Mouse (Mus musculus) ovary, postnatal 10 days (tissue): ENCODE measurements around the gene Ntrk1.

ENCODE experiments used
- DNase-seq: peaks from one replicate; pipeline ENCODE4 v3.0.0; 2022; ENCODE audit warnings: low spot score

The Ntrk1 gene

GRCm38 (mm10) chr3:87785626-87786214 is 9.2 kb downstream of the Ntrk1 start:
- no peak for DNase-seq

- no peak for DNase-seq
These were observed 9.8 kb downstream of the Ntrk1 start for GRCm38 (mm10) chr3:87785156-87785555.

- no peak for DNase-seq
These were observed 11.5 kb downstream of the Ntrk1 start for GRCm38 (mm10) chr3:87783282-87784023.

- DNase-seq: no peak
These were observed 15.9 kb downstream of the Ntrk1 start for GRCm38 (mm10) chr3:87779086-87779485.

- DNase-seq: no peak
These were observed 16.7 kb downstream of the Ntrk1 start for GRCm38 (mm10) chr3:87778283-87778682.

- no peak for DNase-seq
These were observed 23.9 kb downstream of the Ntrk1 start for GRCm38 (mm10) chr3:87771088-87771487.

GRCm38 (mm10) chr3:87770280-87770679 is 24.7 kb downstream of the Ntrk1 start:
- no peak for DNase-seq

DNA sequence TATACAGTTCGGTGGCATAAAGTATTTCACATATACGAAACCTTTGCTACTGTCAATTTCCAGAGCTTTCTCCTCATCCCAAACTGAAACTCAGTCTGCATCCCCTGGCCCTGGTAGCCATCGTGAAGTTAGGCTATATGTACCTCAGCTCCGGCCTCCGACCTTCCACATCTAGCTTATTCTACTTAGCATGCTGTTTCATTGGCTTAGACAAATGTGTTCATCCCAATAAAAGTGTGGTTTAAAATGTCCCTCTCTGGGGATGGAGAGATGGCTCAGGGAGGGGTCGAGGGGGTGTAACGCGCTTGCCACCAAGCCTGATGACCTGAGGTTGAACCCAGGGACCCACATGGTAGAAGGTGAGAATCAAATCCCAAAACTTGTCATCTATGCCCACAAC is 25.5 kb downstream of the Ntrk1 start:
- no peak for DNase-seq

DNA sequence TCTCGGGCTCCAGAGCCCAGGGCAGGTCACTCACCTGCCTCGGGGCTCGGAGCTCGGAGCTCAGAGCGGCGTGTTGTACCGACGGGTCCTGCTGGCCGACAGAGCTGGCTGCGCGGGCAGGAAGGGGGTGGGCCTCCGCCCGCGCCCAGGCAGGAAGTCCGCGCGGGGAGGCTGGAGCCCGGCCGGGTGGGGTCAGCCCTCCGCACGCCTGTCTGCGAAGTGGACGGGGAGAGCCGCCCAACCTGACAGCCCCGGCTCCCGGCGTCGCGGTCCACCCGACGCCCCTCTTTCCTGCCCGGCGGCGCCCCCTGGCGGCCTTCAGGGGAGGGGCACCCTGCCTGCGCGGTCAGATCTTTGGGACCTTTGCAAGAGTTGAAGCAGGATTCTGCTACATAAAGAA is 26.1 kb downstream of the Ntrk1 start:
- peak; percentile 89 for DNase-seq

GRCm38 (mm10) chr3:87768431-87768830 is 26.5 kb downstream of the Ntrk1 start:
- DNase-seq: no peak

DNA sequence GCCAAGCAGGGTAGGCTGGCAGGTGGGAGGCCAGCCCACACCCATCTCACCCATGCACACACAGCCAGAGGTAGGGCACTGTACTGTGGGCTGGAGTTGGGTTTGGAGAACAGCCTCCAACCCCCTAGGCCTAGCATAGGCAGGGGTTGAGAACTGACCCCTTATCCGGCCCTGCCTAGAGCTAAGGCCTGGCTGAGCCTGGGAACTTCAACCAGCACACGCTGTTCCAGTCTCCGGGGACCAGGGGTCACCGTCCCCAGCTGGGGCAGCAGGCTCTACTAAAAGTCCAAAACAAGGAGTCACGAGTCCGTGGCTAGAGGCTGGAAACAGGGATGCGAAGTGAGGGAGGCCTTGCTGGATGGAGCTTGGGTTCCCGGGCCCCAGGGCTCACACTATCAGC is 27.2 kb downstream of the Ntrk1 start:
- no peak for DNase-seq

- no peak for DNase-seq
These were observed 28.7 kb downstream of the Ntrk1 start for GRCm38 (mm10) chr3:87766284-87766667.

- DNase-seq: no peak
These were observed 29.2 kb downstream of the Ntrk1 start for GRCm38 (mm10) chr3:87765631-87766283.

- no peak for DNase-seq
These were observed 29.9 kb downstream of the Ntrk1 start for GRCm38 (mm10) chr3:87765091-87765490.

DNA sequence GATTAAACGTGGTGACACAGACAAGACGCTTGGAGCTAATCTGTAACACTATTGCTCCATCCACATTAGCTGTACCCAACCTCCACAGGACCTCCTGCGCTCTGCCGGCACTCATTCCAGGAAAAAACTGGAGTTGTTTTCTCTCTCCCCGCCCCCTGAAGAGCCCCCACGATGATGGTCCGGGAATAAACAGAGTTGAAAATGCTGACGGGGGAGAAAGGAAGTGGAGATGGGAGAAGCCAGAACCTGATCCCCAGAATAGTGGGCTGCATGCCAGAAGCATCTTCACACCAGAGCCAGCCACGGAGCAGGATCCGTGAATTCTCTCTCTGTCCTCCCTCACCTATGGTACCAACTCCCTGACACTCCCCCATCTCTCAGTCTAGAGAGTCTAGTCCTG is 30.5 kb downstream of the Ntrk1 start:
- no peak for DNase-seq

DNA sequence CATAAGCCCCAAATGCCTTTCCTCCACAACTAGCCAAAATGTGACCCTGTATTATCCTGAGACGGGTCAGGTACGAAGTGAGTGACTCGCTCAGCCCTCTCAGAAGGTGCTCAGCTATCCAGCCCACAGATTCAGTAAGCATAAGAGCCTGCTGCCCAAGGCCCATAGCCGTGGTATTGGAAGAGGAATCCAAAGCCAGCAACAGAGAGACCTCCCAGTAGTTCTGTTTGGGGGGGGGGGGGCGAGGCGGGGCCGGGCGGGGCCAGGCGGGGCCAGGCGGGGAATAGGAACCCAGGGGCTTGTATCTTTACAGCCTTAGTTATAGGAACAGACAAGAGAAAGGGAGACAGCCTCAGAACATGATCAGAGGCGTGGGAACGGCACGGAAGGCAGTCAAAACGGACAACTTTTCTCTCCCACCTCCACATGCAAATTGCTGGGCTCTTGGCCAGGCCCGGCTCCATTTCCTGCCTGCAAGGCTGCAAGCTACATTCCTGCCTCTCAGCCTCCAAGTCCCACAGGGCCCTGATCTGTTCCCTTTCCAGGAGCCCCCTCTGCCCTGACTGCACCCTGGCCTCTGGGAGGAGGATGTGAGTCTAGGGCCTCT is 31.2 kb downstream of the Ntrk1 start:
- peak; percentile 75 for DNase-seq

DNA sequence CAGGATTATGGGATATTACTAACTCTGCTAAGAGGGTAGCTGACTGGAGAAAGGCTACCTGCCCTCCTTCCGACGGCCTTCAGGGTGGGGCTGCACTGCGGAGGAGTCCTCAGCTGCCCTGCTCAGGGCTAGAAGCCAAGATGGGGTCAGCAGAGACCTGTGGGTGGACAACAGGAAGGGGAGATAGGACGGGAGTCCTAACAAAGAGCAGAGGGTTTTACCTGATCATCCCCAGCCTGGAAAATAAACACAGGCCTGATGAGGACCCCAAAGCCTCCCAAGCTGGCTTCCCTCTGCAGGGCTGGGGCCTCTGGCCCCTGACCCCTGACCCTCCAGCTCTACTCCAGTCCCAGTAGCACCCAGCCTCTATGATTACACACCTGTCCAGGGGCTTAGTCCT is 31.8 kb downstream of the Ntrk1 start:
- DNase-seq: no peak

- no peak for DNase-seq
These were observed 33.3 kb downstream of the Ntrk1 start for GRCm38 (mm10) chr3:87761408-87762375.

DNA sequence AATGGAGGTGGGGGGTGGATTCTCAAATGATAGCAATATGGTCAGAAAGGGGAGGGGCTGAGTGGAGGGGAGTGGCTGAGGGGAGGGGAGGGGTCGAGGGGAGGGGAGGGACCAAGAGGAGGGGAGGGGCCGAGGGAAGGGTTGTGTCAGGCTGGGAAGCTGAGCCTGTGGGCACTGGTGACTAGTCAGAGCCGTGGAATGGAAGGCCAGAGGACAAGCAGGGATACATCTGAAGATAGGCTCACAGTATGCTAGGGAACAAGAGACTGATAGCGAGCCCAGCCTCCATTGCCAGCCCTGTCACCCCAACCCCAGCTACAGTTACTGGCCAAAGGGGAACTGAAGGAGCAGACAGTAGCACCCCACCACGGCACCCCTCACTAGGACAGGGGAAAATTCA is 36.3 kb downstream of the Ntrk1 start:
- no peak for DNase-seq

DNA sequence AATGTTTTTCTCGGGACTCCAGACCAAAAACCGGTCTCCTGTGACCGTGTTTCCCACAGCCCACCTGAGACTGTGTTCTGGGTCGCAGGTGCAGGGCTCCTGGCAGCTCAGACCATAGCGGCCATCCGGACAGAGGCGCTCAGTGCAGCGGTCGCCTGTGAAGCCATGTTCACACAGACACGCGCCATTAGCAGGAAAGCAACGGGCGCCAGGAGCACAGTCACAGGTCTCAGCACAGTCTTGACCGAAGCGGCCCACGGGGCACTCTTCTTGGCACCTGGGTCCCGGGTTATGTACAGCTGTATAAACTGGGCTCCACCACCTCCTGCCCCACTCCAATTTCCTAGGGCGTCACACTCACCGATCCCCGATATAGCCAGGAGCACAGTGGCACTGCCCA is 38.5 kb downstream of the Ntrk1 start:
- DNase-seq: no peak

DNA sequence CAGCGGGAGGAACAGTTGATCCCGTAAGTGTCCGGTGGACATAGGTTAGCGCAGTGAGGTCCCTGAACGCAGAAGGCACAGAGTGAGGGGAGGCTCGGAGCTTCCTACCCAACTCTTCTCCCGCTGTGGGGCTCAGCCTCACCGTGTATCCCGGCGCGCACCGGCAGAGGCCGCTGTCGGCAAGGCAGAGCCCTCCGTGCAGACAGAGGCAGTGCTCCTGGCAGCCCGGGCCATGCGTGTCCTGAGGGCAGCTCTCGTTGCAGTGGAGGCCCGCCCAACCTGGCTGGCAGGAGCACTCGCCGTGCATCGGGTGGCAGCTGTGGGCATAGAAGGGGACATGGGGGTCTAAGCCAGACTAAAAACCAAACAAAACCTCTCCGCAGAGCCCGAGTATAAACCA is 39.0 kb downstream of the Ntrk1 start:
- peak; percentile 90 for DNase-seq

GRCm38 (mm10) chr3:87753829-87754228 is 41.1 kb downstream of the Ntrk1 start:
- no peak for DNase-seq
